Mouse (Mus musculus) cerebellum, postnatal 36 days (tissue): ENCODE measurements around the gene Pif1.

Source experiments
- DNase-seq, 2 experiments: peaks; one replicate each; pipeline ENCODE4 v3.0.0; 2021 to 2022; ENCODE audit warnings: mixed read lengths in 2 of 2

The Pif1 gene

DNA sequence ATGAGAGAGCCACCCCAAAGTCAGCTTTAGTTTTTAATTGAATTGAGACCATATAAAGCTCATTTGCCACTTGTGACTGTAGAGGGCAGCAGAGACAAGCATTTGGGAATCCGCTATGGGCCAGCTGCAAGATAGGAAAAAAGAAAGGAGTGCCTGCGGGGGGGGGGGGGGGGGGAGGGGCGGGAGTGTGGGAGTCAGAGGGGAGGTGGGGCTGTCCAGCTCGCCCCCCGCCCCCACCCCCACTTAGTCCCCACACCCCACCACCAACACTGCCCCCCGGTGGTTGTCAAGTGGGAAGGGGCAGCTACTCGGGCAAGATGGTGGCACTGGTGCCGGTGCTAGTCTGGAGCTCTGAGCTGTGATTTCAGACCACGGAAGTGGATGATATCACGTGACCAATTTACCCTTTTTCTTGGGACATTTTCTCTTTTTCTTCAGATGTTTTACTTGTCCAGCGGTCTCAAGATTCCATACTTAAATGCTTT lies 11.8 kb downstream of the Pif1 start:
- DNase-seq: peak; percentile 21 to 41

GRCm38 (mm10) chr9:65600951-65601350 lies 14.0 kb downstream of the Pif1 start:
- no peak for DNase-seq

DNA sequence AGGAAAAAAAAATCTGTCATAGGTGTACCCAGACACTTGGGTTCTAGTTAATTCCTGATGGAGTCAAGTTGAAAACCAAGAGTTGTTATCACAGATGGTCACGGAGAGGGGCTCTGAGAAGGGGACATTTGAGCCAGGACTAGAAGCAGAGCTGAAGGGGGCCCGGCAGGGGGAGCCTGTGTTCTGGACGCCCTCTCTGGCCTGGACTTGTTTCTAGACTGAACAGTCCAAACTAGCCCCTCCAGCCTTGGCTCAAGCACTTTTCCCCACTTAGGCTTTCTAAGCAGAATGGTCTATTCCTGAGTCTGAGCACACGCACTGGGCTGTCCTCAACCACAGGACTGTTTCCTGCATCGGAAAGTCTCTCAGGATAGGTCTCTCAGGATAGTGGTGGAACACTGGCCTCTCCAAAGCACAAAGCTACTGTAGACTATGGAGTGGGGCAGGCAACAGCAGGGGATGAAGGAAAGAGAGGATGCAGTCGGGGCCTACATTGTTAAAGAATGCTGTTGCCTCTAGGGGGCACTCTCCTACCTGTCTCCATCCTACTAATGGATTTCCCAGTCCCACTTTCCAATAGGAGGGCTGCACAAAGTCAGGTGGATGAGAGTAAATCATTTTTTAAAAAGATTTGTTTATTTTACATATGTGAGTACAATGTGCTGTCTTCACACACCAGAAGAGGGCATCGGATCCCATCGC lies 16.6 kb downstream of the Pif1 start:
- peak in 1 of 2 experiments; percentile 8 for DNase-seq

GRCm38 (mm10) chr9:65605471-65606136 lies 18.6 kb downstream of the Pif1 start:
- DNase-seq: peak; percentile 44 to 53

DNA sequence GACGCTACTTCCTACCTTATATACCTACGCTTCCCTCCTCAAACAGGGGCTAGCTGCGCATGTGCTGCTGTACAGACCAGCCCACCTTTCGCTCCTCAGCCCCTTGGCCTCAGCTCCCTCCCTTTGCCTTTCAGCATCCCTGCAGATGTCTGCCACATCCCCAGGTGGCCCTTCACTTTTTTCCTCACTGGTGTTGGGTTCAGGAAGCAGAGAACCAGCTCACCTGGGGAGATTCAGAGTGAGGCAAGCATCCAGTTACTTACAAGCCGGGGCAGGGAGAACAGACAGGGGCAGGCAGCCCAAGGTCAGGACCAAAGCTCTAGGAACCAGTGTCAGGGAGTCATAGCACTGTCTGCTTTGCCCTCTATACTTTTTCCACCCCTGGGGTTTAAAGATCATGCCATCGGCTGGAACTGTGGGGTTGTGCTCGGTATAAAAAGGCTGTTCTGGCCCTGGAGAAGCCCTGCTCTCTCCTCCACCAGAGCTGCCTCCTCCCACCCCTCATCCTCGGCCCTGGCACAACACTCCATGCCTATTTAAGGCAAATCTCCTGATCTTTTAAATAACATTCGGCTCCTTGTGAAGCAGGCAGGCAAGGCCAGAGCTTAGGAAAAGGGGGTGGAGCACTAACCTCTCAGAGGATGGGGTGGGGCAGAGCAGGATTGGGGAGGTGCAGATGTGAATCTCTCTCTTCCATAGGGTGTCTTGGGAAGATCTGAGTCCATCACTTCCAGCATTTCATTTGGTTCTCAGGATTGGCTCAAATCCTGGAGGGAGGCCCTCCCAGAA lies 19.6 kb downstream of the Pif1 start:
- no peak for DNase-seq

- no peak for DNase-seq
These were observed 20.2 kb downstream of the Pif1 start for GRCm38 (mm10) chr9:65607120-65607519.

GRCm38 (mm10) chr9:65611969-65612486 lies 25.1 kb downstream of the Pif1 start:
- DNase-seq: no peak

- DNase-seq: no peak
These were observed 26.1 kb downstream of the Pif1 start for GRCm38 (mm10) chr9:65613098-65613497.

- DNase-seq: no peak
These were observed 32.4 kb downstream of the Pif1 start for GRCm38 (mm10) chr9:65619311-65619710.

GRCm38 (mm10) chr9:65621196-65621595 lies 34.2 kb downstream of the Pif1 start:
- no peak for DNase-seq

DNA sequence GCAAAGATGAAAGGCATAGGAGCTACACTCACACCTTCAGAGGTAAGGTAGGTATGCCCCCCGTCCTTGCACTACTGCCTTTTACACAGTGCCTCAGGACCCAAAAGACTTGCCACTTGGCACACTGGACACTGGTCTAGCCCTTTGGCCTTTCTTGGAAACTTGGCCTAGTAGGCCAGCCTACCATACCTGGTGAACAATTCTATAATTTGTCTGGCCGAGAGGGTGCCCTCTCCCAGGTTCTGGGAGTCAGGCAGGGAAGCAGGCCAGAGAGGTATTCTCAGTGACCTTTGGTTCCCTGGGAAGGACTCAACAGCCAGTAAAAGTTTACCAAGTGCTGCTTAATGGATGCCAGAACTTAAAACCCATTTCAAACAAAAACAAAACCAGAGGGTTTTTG lies 34.7 kb downstream of the Pif1 start:
- no peak for DNase-seq

- DNase-seq: no peak
These were observed 35.9 kb downstream of the Pif1 start for GRCm38 (mm10) chr9:65622826-65623225.

- DNase-seq: no peak
These were observed 37.3 kb downstream of the Pif1 start for GRCm38 (mm10) chr9:65624266-65624665.

DNA sequence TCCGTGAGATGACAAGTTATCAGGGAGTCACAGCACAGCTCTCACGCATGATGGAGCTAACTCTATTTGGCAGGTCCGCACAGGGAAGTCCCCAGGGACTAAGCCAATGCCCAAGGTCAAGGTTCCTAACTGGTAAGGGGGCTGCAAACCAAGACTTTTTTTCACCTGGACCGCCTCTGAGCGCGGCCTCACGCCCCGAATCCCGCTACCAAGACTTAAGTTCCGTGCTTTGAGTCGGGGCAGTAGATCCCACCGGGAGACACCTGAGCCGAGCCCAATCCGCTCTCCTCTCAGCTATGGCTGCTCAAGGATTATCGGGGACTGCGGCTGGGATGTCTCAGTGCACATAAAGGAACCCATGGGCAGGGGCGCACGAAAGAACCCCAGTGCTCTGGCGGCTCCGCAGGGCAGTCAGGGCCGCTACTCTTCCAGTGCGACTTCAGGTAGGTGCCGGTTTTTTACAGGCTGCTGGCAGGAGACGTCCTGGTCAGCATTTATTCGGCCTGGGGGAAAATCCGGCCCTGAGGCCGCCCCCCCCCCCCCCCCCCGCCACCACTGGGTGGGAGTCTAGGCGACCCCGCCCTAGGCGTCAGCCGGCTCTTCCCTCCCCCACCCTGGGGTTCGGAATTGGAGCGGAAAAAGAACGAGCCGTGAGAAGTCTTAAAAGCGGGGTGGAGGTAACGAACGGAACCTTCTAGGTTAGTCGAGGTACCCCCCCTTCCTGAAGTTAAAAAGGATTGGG lies 42.2 kb downstream of the Pif1 start, which contains the start of gene Rbpms2:
Gene Rbpms2 (plus strand): TSS at position 624 of the 742 bp plus-strand sequence.
- DNase-seq: no peak

DNA sequence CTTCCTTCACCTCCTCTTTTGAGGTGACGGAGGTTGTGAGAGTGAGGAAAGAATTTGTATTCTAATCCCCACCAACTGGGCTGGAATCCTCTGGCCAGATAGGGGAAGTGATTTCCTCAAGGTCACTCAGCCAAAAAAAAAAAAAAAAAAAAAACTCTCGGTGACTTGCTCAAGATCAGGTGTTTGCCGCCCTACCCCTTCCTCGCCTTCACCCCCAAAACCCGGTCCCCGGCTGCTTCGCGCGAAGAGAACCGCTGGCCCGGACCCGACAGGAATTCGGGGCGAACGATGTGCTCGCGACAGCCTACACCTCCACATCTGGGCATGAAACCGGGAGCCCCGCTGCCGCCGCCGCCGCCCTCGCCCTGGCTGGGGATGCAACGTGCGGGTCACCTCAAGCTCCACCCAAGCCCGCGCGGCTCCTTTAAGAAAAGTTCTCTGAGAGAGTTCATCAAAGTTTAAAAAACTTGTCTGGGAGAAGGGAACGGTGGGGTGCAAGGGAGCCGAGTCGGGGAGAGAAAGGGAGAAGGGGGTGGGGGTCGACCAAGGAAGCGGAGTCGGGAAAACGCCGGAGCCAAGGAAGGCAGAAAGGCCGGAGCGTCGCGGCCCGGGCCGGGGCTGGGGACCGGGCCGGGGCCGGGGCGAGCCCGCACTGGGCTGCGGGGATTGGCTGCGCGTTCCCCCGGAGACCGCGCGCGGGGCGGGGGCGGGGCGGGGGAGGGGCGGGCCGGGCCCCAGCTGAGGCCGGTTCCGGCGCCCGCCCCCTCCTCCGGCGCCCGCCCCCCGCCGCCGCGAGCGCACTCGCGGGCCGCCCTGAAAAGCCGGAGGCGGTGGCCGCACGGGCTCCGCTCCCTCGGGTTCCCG lies 43.0 kb downstream of the Pif1 start:
- DNase-seq: no peak

DNA sequence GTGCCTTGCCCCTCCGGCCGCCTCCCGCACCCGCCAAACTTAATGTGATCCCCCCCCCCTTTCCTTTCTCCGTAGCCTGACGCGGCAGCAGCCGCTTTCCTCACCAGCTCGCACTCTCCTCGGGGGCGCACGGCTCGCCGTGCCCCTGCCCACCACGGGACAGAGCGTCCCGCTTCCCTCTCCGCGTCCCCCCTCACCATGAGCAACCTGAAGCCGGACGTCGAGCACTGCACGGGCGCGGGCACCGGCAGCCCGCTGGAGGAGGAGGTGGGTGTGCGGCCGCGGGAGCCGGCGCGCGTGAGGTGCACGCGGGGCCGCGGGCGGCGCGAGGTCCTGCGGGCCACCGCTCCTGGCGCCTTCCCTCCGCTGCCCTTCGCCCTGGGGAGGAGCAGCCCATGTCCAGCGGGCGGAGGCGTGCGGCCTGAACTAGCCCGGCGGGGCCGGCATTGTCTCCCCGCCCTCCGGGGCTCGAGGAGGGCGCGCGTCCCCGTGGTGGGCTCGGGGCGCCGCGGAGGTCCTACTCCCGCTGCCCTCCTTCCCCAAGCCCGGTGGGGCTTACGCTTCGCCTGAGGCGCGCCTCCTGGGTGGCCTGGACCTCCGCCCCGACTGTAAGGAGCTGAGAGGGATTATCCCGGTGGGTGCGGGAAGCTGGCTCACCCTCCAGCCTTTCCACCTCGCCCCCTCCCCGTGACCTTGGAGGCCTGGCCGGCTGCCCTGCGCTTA lies 43.8 kb downstream of the Pif1 start:
- no peak for DNase-seq

GRCm38 (mm10) chr9:65631354-65632021 lies 44.5 kb downstream of the Pif1 start:
- DNase-seq: no peak

- DNase-seq: no peak
These were observed 48.8 kb downstream of the Pif1 start for GRCm38 (mm10) chr9:65635766-65636165.

- DNase-seq: no peak
These were observed 50.0 kb downstream of the Pif1 start for GRCm38 (mm10) chr9:65636926-65637325.

DNA sequence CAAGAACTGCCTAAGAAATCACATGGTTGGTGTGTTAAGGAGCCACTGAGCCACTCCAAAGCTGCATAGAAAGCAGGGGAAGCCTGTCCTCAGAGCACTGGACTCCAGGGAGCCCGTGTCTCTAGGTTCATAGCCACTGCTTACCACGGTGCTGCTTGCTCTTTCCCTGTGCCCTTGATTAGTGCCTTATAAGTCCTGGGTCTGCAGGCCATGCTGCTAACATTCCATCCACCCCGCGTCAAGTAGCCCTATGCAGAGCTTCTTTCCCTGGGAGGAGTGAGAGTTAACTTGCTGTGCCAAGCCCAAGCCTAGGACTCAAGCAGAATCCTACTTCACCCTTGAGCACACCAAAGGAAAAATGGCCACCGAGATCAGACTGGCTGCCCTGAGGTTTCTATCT lies 52.1 kb downstream of the Pif1 start:
- DNase-seq: no peak
